Mouse (Mus musculus) C2C12 (cell line): ENCODE results near the gene Tenm2.

Experiments
- CTCF ChIP-seq: IDR thresholded peaks from one replicate; pipeline ENCODE4 v1.5.1; 2011; ENCODE audit not compliant: control insufficient read depth, insufficient read depth, insufficient read length
- MYOD1 ChIP-seq: IDR thresholded peaks from one replicate; pipeline ENCODE4 v1.6.1; 2011; ENCODE audit warnings: low read depth; ENCODE audit not compliant: control insufficient read depth, insufficient read length
- MYOG ChIP-seq: IDR thresholded peaks from one replicate; pipeline ENCODE4 v1.6.1; 2011; ENCODE audit not compliant: control insufficient read depth, insufficient read length; ENCODE audit errors: extremely low read depth
- USF1 ChIP-seq: IDR thresholded peaks from one replicate; pipeline ENCODE4 v1.6.1; 2011; ENCODE audit warnings: low read depth, mild to moderate bottlenecking, control low read depth, moderate library complexity

DNA sequence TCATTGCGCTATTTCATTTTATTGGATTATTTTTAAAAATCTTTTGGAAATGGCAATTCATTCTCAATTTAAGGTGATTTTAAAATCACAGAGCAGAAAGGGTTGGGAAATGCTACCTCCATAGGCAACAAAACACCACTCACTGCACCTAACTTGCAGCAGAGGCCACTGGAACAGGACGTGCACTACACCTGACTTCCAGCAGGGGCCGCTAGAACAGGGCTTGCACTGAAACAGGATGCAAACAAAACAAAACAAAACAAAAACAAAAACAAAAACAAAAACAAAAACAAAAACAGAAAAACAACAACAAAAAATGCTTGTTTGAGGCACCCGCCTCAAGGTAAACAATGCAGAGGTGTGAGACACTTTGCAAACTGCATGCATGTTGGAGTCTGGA, 324.4 kb downstream of the Tenm2 start:
- TF ChIP-seq CTCF (no peak), MYOG (no peak), USF1 (no peak), MYOD1 (no peak)
